Mouse (Mus musculus) kidney, postnatal 4 days (tissue): ENCODE measurements around the gene Nfkbia.
A peak's percentile ranks its signal among the peaks of the same experiment; 100 is the strongest.

Experiments used
- DNase-seq, 2 experiments: peaks; one replicate each; pipeline ENCODE4 v3.0.0; 2021; ENCODE audit warnings: mixed read lengths in 2 of 2

Gene Nfkbia

DNA sequence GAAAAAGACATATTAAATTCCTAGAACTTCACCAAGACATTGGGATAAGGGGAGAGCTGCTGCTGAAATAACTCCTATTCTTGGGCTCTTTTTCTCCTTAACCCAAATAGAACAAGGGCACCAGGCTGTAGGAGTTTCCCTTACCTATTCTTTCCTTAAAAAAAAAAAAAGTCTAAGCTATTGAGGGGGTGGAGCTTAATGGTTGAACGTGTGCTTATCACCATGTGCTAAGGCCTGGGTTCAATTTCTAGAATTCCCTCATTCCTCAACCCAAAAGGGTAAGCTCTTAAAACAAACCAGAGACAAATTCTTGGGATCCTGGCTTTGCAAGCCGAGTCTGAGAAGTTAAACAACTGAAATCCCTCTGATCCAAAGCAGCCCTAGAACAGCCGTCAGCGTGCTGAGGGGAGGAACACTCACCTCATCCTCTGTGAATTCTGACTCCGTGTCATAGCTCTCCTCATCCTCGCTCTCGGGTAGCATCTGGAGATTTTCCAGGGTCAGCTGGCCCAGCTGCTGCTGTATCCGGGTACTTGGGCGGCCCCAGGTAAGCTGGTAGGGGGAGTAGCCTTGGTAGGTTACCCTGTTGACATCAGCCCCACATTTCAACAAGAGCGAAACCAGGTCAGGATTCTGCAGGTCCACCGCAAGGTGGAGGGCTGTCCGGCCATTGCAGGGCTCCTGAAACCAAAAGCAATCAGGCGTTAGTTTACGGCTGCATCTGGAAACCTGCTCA lies 2.3 kb downstream of the Nfkbia start:
- DNase-seq: no peak

DNA sequence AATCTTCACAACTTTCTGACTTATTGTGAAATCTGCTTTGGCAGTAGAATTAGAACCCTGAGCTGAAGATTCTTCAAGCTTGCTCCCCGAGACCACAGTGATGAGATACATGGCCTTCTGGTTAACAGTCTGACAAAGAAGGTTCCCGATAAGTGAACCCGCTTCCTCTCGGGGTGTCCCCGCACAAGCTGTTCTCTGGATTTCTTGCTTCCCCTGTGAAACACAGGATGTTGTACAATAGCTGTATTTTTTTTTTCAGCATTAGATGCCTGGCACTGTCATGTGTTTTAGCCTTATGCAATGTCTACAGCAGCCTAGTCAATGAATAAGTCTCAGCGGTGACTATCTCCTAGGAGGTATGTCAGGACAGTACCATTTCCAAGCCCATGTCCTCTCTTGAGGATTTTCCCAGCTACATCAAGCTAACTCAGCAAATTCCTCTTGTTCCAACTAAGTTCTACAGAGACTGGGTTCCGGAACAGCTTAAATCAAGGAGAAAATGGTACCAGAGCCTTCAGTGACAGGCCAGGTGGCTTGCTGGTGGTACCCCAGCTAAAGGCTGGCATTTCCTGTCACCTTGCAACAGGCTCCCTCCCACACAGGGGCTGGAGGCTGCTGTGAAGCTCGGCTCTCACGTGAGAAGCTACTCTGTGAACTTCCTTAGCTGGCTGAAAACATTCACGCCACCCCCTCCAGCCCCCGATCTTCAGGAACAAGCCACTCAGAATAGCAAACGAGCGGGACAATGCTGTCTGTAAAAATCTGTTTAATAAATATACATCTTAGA lies 3.6 kb downstream of the Nfkbia start:
- peak in 1 of 2 experiments; percentile 19 for DNase-seq

DNA sequence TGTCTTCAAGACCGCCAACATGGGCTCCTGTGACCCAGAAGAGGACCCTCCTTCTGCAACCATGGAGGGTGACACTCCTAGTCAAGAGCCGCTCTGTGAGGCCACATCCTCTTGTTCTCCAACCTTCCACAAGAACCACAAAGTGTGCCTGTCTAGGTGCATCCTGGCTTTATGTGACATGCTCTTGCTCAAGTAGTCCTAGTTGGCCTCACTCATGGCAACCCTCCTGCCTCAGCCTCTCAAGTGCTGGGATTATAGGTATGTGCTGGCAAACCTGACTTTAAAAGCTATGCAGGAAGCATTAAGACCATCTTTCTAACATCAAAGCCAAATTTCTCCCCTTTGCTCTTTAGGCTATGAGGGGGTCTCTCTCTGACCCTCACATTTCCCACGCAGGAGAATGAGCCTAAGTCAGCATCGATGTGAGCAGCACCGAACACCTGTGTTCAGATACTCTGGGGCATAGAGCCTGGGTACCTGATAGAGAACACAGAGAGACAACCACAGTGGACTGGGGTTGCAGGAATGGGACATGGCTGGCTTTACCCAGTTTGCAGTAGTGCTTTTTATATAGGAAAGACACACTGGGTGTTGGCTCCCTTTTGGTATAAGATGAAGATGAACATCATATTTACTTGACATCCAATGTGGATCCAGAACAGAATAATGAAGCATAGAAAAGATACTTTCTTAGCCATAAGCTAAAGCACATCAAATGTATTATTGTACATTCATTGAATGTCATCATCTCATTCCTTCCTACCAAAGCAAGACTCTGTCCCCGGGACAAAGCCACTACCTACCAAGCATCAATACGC lies 4.4 kb downstream of the Nfkbia start:
- no peak for DNase-seq

DNA sequence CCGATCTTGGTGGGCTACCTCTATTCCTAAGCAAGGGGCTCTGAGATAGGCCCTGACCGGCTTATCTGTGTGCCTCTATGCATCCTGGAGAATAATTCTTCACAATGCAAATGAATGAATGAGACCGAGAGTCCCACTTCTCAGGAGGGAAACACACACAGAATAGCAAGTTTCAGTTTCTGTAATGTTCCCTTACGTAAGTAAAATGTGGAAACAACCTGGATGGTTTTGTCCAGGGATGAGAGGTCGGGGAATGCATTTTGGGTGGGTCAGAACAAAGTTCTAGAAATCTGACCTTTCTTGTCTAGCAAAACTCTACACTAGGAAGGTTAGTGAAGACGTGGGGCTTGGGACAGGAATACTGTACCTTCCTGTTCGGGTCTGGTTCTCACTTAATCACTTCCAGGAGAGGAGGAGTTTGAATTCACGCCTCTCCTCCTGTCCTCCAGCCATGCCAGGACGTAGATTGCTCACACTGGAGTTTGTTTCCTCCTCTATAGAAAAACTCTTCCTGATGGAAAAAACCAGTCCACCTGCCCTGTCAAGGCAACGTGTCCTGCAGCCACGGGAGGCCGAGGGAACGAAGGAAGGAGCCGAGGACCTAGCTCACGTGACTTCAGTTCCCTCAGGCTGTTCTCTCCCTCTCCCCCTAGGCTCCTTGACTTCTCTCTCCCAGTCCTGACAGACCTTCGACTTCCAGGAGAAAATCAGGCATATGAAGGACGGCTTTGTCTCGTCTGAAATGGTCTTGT lies 5.3 kb downstream of the Nfkbia start:
- peak in 1 of 2 experiments; percentile 22 for DNase-seq

GRCm38 (mm10) chr12:55484800-55485199 lies 7.6 kb downstream of the Nfkbia start:
- DNase-seq: no peak

DNA sequence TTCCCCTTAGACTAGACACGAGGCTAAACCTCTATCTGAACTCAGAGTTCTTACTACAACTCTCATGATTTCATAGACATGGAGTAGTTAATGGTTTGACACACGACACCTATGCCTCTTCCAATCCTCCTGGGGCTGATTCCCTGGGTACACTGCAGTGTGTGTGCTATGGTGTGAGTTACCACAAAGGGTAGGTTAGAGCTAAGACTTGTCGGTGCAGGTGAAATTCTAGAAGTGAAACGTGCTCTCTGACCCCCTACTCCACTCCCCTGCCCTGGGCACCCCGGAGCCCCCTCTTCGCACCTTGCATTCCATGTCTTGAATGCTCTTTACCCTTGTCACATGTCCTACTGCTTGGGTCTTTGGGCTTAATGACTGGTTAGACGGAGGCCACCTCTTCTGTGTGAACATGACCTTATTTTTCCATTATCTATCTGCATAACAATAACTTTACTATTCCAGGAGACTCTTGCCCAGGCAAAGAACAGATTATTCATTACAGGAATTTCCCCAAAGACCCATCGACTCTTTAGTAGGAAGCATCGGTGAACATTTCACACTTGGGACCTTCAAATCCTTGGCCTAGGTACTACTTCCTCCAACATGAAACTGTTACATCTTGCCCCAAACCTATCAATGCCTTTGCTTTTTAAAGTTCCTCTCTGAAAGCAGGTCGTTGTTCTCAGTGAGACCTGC lies 8.2 kb downstream of the Nfkbia start:
- no peak for DNase-seq

- no peak for DNase-seq
These were observed 8.9 kb downstream of the Nfkbia start for GRCm38 (mm10) chr12:55483591-55483990.

- no peak for DNase-seq
These were observed 9.7 kb downstream of the Nfkbia start for GRCm38 (mm10) chr12:55482732-55483131.

DNA sequence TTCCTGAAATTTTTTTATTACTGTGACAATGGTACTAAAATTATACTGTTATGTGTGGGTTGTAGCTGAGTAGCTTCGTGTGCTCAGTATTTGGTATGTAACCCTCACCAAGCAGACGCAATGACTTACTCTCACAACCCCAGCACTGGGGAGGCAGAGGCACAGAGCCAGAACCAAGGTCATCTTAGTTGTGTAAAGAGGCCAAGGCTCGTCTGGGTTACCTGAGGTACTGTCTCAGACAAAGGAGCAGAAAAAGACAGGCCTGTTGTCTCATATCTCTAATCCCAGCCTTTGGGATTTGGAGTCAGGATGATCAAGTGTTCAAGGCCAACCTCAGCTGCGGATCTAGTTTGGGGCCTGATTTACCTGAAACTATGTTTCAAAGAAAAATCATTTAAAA lies 10.7 kb downstream of the Nfkbia start:
- no peak for DNase-seq

- no peak for DNase-seq
These were observed 11.8 kb downstream of the Nfkbia start for GRCm38 (mm10) chr12:55480471-55481153.

- DNase-seq: no peak
These were observed 13.5 kb downstream of the Nfkbia start for GRCm38 (mm10) chr12:55478901-55479300.

DNA sequence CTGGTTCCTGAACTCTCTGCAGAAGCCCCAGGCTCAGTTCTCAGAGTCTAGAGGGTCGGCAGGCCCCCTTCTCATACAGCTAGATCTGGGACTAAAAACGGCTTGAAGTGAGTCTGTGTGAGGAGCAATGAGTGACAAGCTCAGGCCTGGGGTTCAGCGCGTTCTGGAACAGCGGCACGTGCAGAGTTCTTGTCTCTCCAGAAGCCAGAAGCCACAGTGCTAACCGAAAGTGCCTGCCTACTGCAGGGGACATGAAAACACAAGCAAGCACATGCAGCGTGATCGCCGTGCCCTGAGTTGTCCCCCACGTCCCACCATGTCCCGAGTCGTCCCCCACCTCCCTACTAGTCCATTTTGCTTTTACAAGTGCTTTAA lies 18.3 kb downstream of the Nfkbia start:
- no peak for DNase-seq

DNA sequence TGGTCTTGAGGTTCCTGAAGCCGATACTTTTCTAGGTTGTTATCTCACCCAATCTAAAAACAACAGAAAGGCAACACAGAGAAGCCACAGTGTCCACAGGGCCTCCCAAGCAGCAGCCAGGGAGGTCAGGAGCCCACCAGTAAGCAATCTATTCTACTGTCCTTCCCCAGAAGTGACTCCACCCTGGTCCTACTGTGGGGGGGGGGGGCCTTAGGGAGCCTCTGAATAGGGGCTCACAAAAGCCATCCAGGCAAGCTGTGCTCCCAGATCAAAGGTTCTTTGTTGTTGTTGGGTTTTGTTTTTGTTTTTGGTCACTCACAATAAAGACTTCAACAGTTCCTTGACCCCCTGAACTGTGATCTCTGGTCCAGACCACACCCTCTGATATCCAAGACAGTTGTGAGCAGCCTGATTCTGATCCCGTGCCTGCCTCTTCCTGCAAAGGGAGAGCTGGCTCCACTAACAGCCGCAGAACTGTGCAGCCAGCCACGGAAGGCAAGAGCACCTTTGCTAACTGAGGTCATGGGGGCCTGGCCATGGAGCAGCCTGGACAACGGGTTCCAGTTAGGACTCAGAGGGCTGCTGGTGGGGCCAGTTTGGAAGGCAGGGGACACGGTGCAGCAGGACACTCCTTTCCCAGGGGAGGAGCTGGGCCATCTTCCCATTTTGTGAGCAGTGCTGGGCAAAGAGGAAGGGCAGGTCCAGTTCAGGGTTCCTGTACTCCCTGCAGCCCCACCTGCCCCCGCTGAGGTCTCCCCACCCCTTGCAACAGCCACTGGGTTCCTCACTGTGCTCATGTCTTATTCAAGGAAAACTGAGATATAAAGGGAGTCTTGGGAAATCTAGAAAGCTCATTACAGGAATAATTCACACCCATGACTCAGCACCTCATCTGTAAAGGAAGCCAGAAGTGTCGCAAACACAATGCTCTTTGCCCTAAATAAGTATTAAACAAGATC lies 18.9 kb downstream of the Nfkbia start:
- peak; percentile 49 to 72 for DNase-seq

- DNase-seq: no peak
These were observed 21.1 kb downstream of the Nfkbia start for GRCm38 (mm10) chr12:55471344-55471743.

- DNase-seq: peak in 1 of 2 experiments; percentile 33
These were observed 22.0 kb downstream of the Nfkbia start for GRCm38 (mm10) chr12:55470442-55470841.

DNA sequence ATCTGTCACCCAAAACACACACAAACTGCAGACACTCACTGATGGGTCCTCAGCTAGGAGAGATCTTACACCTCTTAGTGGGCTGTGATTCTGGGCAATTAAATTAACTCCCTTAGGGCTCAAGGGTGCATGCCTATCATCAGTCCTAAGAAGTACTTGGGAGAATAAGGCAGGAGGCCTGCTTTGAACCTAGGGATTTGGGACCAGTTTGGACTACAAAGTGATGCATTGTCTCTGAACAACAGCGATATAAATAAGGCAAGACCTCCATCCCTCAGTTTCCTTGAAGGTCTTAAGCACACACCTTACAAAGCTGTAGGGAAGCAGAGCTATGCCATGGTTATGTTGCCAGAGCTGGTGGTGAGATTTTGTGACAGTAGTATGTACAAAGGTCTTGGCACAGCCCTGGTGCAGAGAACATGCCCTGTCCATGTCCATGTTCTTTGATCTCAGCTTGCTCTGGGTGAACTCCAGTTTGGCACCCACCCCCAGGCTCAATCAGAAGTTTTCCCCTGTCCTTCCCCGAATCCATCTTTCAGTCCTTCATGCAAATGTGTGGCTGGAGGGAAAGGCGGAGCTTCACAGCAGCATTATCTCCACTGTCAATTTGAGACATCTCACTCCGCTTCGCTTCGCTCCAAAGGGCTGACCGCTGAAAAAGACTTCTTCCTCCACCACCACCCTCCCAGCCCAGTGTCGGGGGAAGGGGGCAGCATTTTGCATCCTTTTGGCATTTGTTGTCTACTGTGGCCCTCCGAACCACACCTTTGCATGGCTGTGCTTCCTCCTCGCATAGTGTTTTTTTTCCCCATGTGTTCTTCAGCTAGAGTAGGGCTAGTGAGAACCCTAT lies 24.9 kb downstream of the Nfkbia start:
- no peak for DNase-seq

GRCm38 (mm10) chr12:55466816-55467215 lies 25.6 kb downstream of the Nfkbia start:
- no peak for DNase-seq

DNA sequence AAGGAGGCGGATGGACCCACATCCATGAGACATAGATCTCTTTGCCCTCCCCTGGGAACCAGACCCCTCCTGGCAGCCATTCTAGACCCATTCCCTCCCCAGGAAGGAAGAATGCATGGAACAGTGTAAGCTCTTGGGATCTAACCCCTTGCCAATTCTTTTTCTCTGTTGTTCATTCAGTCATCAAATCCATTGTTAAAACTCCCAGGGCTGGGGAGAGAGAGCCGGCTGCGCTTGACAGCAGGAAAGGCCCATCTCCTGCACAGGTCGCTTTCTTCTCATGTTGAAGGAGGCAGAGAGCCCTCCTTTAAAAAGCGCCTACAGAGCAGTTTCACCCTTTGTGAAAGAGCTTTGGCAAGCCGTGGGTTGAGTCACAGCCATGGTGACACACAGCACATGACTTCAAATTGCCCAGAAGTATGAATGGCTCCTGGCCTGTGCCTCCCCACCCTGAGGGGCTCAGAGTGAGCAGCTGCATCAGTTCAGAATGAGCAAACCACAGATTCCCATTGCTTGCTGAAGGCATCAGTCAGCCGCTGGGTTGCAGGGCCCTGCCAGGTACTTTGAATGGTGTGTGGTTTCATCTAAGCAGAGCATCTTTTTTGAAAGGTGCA lies 26.3 kb downstream of the Nfkbia start:
- DNase-seq: peak in 1 of 2 experiments; percentile 42
